Mouse (Mus musculus): Measurements from ENCODE around the gene Slc46a2.
A peak's percentile ranks its signal among the peaks of the same experiment; 100 is the strongest.

The Slc46a2 gene

GRCm38 (mm10) chr4:59891723-59892416 is 23.0 kb downstream of the Slc46a2 start:
- DNase-seq (ENCODE audit: low read depth, low spot score) = no peak

GRCm38 (mm10) chr4:59890086-59890600 is 24.7 kb downstream of the Slc46a2 start:
- DNase-seq (ENCODE audit: low read depth, low spot score) = no peak

GRCm38 (mm10) chr4:59888014-59888413 is 26.8 kb downstream of the Slc46a2 start:
- no peak for DNase-seq (ENCODE audit: low read depth, low spot score)

GRCm38 (mm10) chr4:59887011-59887410 is 27.8 kb downstream of the Slc46a2 start:
- DNase-seq (ENCODE audit: low read depth, low spot score) = no peak

- no peak for DNase-seq (ENCODE audit: low read depth, low spot score)
Measured at GRCm38 (mm10) chr4:59886281-59886680, 28.6 kb downstream of the Slc46a2 start.

DNA sequence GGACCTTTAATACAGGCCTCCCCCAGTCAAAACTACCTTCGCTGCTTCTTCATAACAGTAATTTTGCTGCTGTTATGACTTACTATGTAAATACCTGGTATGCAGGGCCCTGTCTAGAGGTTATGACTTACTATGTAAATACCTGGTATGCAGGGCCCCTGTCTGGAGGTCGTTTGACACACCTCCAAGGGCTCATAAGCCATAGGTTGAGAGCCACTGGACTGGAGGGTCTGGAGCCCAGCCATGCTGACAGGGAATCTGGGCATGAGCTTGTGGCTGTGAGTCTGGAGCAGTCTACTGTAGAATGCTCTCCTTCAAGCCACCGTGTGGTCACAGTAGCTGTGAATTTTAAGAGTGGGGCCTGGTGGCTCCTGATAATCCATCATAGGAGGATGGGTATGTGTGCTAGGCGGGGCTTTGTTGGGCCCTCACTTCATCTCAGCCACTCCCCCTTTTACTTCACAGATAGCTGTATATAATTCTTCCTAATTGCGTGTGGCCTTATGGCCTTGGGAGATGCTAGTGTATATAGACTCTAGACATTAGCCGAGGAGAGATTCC is 30.6 kb downstream of the Slc46a2 start:
- DNase-seq (ENCODE audit: low read depth, low spot score) = no peak

DNA sequence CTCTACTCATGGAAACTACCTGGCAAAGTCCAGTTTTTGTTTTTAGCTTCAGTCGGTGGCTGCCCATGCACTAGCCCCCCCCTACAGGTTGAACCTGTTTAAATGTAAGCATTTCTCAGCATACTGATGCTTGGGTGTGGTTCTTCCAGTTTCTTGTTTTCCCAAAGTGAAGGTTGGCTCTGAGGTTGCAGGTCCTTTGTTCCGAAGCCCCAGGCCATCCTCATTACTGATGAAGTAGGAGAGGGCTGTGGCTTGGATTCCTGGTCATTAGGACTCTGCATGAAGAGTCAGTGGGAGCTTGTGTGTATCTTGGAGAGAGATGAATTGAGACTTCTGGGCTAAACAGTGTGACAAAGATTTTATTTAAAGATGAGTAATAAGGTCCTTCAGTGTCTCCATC is 33.6 kb downstream of the Slc46a2 start:
- DNase-seq (ENCODE audit: low read depth, low spot score) = no peak

DNA sequence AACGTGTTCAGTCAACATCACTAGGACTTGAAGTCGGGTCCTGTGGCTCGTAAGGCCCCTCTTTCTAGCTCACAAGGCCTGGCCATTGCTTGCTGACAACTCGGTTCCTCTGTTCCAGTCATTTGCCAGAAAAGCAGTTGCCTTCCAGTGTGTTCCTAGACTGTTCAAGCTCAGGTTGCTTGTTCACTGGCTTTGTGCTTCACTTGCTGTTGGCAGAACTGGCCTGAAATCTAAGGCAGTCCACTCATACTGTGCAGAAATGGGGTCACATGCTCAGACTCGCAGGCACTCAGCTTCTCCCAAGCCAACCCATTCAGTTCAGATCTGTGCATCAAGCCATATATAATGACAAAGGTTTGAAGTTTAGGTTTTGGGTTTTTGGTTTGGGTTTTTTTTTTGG is 34.1 kb downstream of the Slc46a2 start:
- no peak for DNase-seq (ENCODE audit: low read depth, low spot score)

DNA sequence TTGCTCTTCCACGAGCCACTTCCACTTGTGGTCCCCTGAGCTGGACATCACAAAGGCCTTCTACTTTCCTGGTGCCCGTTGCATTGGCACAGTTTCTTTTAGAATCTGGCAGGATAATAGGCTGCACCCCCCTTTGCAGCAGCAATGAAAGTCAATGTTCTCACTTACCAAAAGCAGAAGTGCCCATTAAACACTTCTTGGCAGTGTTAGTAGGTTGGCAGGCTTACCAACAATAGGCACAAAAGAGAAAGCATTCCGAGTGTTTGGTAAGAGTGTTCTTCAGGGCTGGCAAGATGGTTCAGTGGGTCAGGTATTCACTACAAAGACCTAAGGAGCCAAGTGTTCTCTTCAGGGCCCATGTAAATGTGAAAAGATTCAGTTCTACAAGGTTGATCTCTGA is 35.4 kb downstream of the Slc46a2 start:
- no peak for DNase-seq (ENCODE audit: low read depth, low spot score)

- DNase-seq (ENCODE audit: low read depth, low spot score) = no peak
Measured at GRCm38 (mm10) chr4:59878595-59878994, 36.3 kb downstream of the Slc46a2 start.

- no peak for DNase-seq (ENCODE audit: low read depth, low spot score)
Measured at GRCm38 (mm10) chr4:59877025-59877424, 37.8 kb downstream of the Slc46a2 start.

DNA sequence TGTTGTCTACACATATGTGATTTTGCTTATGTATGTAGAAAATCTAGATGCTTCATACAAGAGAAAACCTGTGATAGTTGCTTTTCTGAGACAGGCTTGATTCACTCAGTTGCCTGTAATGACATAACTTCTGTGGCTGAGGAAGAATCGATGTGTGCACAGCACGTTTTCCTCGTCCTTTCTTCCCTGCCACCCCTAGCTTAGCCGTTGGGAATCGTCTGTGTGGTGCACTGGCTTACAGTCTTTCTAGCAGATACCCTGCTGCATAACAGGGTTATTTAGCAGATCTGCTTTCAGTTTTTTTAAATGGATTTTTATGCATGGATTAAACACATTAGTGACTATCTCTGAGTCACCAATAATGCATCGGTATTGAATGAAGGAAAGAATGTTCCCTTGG is 38.3 kb downstream of the Slc46a2 start:
- DNase-seq (ENCODE audit: low read depth, low spot score) = no peak

GRCm38 (mm10) chr4:59873830-59874229 is 41.0 kb downstream of the Slc46a2 start:
- no peak for DNase-seq (ENCODE audit: low read depth, low spot score)

GRCm38 (mm10) chr4:59873240-59873639 is 41.6 kb downstream of the Slc46a2 start:
- DNase-seq (ENCODE audit: low read depth, low spot score) = no peak

GRCm38 (mm10) chr4:59870859-59871591 is 43.8 kb downstream of the Slc46a2 start:
- DNase-seq (ENCODE audit: low read depth, low spot score) = peak; percentile 40

DNA sequence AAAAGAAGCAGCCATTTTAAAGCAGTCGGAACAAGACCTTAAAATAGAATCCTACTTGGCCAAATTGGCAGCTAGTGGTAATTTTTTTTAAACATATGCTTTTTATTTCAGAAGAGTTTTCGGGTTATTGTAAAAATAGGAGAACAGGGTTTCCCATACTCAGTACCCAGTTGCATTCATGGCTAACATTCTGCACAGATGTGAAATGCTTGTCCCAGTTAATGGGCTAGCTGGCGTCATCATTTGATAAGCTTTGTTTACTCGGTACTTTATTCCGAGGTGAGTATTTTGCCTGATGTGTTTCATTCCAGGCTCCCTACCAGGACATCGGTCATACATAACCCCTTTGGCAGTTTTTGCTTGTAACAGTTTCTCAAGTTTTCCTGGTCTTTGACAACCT is 44.4 kb downstream of the Slc46a2 start:
- DNase-seq (ENCODE audit: low read depth, low spot score) = no peak

DNA sequence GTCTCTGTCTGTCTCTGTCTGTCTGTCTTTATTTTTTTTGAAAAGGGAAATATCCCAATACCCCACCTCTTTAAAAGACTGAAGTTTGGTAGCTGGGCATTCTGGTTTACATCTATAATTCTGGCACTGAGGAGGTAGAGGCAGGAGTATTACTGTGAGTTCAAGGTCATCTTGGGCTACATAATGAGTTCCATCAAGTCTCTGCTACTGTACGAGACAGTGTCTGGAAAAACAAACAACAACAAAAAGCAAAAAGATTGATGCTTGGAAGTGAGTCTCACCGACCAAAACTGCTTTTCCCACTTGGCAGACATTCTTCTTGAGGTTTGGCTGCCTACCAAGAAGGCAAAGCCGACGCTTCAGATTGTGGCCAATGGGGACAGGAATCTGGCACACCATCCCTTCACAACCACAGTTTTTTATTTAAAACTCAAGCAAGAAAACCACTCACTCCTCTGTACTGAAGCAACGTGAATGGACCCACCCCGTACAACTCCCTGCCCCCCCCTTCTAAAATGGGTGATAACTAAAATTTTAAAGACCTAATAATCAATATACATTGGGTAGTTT is 45.3 kb downstream of the Slc46a2 start:
- no peak for DNase-seq (ENCODE audit: low read depth, low spot score)

- no peak for DNase-seq (ENCODE audit: low read depth, low spot score)
Measured at GRCm38 (mm10) chr4:59868086-59868485, 46.8 kb downstream of the Slc46a2 start.

DNA sequence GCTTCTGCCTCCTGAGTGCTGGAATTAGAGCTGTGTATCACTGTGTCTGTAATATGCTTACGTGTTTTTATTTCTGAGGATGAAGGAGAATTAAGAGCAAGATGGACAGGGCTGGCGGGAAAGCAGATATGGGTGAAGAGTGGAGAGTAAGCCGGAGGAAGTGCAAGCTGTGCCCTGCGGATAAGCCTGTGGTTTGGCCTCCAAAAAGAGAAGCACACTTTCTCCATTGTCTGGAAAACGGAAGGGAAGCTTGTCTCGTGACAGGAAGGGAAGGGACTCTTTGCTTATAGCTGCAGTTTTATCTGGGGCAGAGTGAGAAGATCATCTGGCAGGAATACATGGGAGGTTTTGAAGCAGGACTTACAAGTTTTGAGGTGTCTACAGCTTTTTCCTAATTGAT is 51.0 kb downstream of the Slc46a2 start:
- no peak for DNase-seq (ENCODE audit: low read depth, low spot score)

GRCm38 (mm10) chr4:59862335-59862734 is 52.5 kb downstream of the Slc46a2 start:
- DNase-seq (ENCODE audit: low read depth, low spot score) = no peak

GRCm38 (mm10) chr4:59861871-59862270 is 53.0 kb downstream of the Slc46a2 start:
- no peak for DNase-seq (ENCODE audit: low read depth, low spot score)

DNA sequence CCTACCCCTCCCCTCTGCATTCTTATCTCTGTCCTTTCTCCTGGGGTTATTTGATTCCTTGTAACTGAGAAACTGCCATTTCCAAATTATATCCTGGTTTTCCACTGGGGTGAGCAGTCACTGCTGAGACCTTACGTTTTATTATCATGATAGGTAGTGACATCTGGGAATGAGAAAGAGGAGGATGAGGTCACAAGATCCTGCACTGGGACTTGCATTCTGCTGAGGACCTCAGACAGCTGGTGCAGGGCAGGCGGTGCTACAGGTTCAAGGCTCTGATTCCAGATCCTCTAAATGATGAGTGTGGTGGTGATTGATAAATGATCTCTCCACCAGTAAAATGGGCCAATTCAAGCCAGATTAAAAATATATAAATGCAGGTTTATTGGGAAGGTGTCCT is 54.4 kb downstream of the Slc46a2 start:
- no peak for DNase-seq (ENCODE audit: low read depth, low spot score)

Measured in c-Kit-negative CD71-positive TER-119-positive erythroid progenitor cells, embryonic 14.5 days (primary cell).